Mouse (Mus musculus) skeletal muscle tissue, adult 2 months (tissue): ENCODE data around the gene Gm10570.

Source experiments
- DNase-seq: peaks from one replicate; pipeline ENCODE4 v3.0.0-alpha.2; 2012; ENCODE audit warnings: low read depth, low spot score

Gm10570 gene

GRCm38 (mm10) chr4:130306796-130307630 lies 1.5 kb downstream of the Gm10570 start:
- DNase-seq: peak; percentile 81

GRCm38 (mm10) chr4:130304746-130305145 lies 3.7 kb downstream of the Gm10570 start:
- no peak for DNase-seq

- no peak for DNase-seq
Observed at GRCm38 (mm10) chr4:130302285-130302870, 6.1 kb downstream of the Gm10570 start.

GRCm38 (mm10) chr4:130299629-130300018 lies 8.8 kb downstream of the Gm10570 start:
- DNase-seq: no peak

GRCm38 (mm10) chr4:130298877-130299628 lies 9.4 kb downstream of the Gm10570 start:
- DNase-seq: peak; percentile 92

GRCm38 (mm10) chr4:130297123-130297529 lies 11.3 kb downstream of the Gm10570 start:
- peak; percentile 57 for DNase-seq

- no peak for DNase-seq
Observed at GRCm38 (mm10) chr4:130296243-130296965, 12.1 kb downstream of the Gm10570 start.

GRCm38 (mm10) chr4:130295047-130295745 lies 13.3 kb downstream of the Gm10570 start:
- DNase-seq: no peak

GRCm38 (mm10) chr4:130294513-130294912 lies 14.0 kb downstream of the Gm10570 start:
- no peak for DNase-seq

GRCm38 (mm10) chr4:130292271-130292670 lies 16.2 kb downstream of the Gm10570 start:
- DNase-seq: peak; percentile 78

GRCm38 (mm10) chr4:130289824-130290223 lies 18.6 kb downstream of the Gm10570 start:
- DNase-seq: no peak

- peak; percentile 58 for DNase-seq
Observed at GRCm38 (mm10) chr4:130286531-130286930, 21.9 kb downstream of the Gm10570 start.

GRCm38 (mm10) chr4:130283826-130284225 lies 24.6 kb downstream of the Gm10570 start:
- no peak for DNase-seq

- DNase-seq: no peak
Observed at GRCm38 (mm10) chr4:130282856-130283255, 25.6 kb downstream of the Gm10570 start.

GRCm38 (mm10) chr4:130279105-130279504 lies 29.4 kb downstream of the Gm10570 start, which contains the start of gene Serinc2:
TSS of gene Serinc2 (minus strand) at chr4:130279205.
- DNase-seq: no peak

GRCm38 (mm10) chr4:130276573-130277176 lies 31.8 kb downstream of the Gm10570 start:
- no peak for DNase-seq

- DNase-seq: no peak
Observed at GRCm38 (mm10) chr4:130275823-130276105, 32.7 kb downstream of the Gm10570 start.

GRCm38 (mm10) chr4:130275016-130275822 lies 33.3 kb downstream of the Gm10570 start:
- peak; percentile 47 for DNase-seq

GRCm38 (mm10) chr4:130274346-130275015 lies 34.0 kb downstream of the Gm10570 start:
- no peak for DNase-seq
